Mouse (Mus musculus): ENCODE results near the gene Poldip2.

DNA sequence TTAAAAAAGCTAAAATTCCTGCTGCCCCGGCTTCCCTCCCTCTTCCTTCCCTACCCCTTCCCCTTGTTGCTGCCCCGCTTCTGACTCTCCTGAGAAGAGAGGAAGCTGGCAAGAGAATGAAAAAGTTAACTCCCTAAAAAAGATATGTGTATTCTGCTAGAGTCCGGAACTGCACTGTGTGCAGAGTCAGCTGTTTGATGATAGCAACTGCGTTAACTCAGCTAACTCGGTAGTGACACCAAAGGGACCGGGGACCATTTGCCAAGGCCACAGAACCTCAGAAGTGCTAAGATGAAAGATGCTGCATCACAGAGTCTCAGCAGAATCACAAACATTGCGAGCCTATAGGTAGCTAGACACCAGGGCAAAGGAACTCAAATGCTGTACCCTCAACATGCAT is 44.5 kb upstream of the Poldip2 start:
- TF ChIP-seq CTCF (IDR thresholded peaks at IDR 0.05; ENCODE audit: low read depth, low read length) (no peak), POLR2A (IDR thresholded peaks at IDR 0.05; ENCODE audit: insufficient read depth, low read length) (no peak)

All from ES-Bruce4 (cell line).